Mouse (Mus musculus): ENCODE measurements around the gene Unc13a.

The Unc13a gene

DNA sequence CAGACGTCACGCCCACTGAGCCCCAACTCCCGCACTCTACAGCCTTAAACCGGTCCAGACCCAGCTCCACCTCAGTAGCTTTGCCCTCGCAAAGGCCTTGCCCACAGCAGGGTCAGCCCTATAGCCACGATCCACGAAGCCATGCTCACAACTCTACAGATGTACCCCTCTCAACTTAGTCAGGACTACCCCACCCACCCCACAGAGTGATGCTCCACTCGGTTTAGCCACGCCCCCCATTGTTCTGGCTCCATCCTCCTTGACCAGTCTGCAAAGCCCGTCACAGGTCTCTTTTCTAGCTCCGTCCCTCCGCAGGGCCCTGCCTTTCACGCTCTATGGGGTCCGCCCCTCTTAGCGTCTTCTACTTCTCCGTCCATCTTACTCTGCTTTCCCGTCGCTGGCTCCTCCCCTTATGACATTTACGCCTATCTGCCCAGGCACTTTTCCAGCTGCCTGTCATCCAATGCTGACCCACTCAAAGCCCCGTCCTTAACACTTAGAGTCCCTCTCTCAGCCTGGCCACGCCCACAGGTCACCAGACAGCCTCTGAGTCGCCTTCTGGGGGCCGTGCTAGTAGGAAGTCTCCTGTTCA, 14.7 kb upstream of the Unc13a start:
- DNase-seq (ENCODE audit: low read depth, low spot score), result peak; percentile 78

GRCm38 (mm10) chr8:71685573-71685972, 14.0 kb upstream of the Unc13a start:
- peak; percentile 91 for DNase-seq (ENCODE audit: low read depth, low spot score)

DNA sequence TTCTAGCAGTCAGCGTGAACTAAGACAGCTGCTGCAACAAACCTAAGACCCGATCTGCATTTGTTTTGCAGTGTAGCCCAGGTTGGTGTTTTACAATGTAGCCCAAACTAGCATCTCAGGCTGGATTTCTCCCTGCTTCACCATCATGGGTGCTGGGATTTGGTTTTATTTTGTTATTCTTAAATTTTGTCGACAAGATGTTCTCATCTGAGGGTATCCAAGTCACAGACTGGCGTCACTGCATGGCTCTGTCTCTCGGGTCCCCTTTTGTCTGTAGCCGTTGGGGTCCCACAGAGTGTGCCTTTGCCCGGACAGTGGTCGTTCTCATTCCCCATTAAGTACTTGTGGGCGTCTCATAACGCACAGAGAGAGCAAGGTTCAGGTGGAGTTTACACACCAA, 13.1 kb upstream of the Unc13a start:
- no peak for DNase-seq (ENCODE audit: low read depth, low spot score)

GRCm38 (mm10) chr8:71682832-71683231, 11.3 kb upstream of the Unc13a start:
- no peak for DNase-seq (ENCODE audit: low read depth, low spot score)

DNA sequence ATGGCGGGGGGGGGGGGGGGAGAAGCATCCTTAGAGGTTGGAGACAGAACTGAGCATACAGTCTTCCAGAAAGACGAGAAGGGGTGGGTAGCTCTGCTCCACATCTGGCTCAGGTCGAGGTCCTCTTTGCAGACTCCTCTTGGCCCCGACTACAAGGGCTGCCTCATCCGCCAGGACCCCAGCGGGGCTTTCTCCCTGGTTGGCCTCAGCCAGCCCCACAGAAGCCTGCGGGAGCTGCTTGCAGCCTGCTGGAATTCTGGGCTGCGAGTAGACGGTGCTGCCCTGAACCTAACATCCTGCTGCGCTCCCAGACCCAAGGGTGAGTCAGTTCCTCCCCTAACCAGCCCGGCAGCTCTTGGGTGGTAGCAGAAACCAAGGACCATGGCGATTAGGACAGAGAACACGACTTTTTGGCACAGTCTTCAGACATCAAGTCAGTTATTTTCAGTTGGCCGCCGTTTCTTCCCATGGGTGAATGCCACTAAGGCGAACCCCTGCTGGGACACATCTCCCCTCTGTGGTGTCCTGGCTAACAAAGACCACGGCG, 9.9 kb upstream of the Unc13a start:
- DNase-seq (ENCODE audit: low read depth, low spot score), result no peak

DNA sequence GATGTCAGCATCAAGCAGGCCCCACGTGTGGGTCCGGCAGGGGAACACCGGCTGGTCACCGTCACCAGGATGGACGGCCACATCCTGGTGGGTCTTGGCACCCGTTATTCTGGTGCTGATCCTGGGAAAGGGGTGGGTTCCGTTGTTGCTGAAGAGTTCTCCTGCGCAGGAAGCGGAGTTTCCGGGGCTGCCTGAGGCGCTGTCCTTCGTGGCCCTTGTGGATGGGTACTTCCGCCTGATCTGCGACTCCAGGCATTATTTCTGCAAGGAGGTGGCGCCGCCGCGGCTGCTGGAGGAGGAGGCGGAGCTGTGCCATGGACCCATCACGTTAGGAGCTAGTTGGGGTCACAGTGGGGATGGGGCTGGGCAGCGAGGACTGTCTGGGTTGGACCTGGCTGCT, 8.9 kb upstream of the Unc13a start:
- no peak for DNase-seq (ENCODE audit: low read depth, low spot score)

- no peak for DNase-seq (ENCODE audit: low read depth, low spot score)
Observed at GRCm38 (mm10) chr8:71679550-71680168, 8.1 kb upstream of the Unc13a start.

- no peak for DNase-seq (ENCODE audit: low read depth, low spot score)
Observed at GRCm38 (mm10) chr8:71679116-71679515, 7.6 kb upstream of the Unc13a start.

DNA sequence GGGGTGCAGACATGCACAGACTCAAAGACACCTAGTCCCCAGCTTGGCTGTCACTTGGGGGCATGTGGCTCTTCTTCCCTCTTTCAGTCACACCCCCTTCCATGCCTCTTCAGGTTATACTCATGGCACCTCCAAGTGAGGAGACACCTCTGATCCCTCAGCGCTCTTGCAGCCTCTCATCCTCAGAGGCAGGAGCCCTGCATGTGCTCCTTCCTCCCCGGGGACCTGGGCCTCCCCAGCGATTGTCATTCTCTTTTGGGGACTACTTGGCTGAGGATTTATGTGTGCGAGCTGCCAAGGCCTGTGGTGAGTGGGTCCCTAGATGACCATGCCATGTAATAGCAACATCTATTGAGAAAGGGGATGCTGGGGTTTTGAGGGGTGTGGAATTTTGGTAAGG, 6.7 kb upstream of the Unc13a start:
- DNase-seq (ENCODE audit: low read depth, low spot score), result no peak

DNA sequence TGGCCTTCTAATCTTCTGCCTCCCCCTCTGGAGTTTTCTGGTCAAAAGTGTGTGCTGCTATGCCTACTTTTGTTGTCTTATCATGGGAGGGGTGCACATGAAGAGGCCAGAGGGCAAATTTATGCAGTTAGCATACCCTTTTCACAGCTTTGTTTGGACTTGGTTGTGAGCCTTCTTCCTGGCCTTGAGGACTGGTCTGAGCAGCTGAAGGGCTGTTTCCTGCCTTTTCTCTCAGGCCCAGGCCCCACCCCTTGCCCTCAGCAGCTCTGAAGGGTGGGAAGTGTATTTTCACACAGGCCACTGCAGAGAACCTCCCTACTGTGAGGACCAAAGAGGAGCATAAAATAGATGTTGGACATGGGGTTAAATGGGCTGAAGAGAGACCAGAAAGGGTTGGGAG, 6.0 kb upstream of the Unc13a start:
- peak; percentile 92 for DNase-seq (ENCODE audit: low read depth, low spot score)

GRCm38 (mm10) chr8:71676803-71677202, 5.2 kb upstream of the Unc13a start:
- no peak for DNase-seq (ENCODE audit: low read depth, low spot score)

DNA sequence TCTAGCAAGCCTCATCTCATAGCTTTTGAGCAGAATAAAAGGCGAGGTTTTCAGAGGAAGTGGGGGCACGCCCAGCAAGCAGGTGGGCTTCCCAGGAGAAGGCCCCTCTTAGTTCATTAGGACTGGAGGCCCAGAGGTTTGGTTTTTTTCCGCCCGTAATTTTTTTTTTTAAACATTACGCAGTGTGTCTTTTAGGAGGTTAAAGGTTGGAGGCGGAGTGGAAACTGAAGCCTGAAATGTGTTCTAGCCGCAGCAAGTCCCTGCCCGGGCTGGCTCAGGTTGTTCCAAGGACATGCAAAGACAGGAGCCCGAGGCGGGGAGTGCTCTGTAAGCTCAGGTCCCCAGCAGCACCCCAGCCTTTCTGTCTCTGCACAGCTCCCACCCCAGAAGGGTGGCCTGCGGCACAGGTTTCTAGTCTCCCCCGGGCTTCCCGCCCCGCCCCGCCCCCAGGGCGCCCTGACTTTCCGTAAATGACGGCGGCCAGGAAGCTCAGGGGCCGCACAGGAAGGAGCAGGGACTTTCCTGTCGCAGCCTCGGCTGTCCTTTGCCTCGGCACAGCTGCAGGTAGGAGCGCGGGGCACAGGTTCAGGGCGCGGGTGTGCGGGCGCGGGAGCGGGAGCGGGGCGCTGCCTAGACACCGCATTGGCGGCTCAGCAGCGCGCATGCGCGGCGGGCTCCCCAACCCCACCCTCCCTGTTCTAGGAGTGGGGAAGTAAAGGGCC, 4.6 kb upstream of the Unc13a start, which contains the start of gene Jak3:
TSS of gene Jak3 (plus strand) at position 277 of the 722 bp plus-strand sequence.
- peak; percentile 89 for DNase-seq (ENCODE audit: low read depth, low spot score)

- no peak for DNase-seq (ENCODE audit: low read depth, low spot score)
Observed at GRCm38 (mm10) chr8:71675456-71676019, 4.0 kb upstream of the Unc13a start.

- peak; percentile 69 for DNase-seq (ENCODE audit: low read depth, low spot score)
Observed at GRCm38 (mm10) chr8:71674071-71674470, 2.5 kb upstream of the Unc13a start.

DNA sequence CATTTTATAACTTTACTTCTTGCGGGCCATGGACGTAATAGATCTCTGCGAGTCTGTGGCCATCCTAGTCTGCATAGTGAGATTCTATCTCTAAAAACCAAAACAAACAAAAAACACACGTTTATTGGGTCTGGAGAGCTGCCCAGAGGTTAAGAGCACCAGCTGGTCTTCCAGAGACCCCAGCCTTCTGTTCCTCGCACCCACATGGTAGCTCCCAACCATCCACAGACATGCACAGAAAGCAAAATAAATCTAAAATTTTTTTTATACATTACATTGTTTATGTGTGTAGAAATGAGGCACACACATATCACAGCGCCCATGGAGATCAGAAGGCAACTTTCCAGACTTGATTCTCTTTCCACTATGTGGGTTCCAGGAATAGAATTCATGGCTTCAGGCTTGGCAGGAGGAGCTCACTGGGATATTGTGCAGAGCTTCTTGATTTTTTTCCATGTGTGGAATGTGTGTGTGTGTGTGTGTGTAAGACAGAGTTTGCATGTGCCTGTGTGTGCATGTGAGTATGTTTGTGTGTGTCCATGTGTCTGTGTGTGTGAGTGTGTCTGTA, 695 bp upstream of the Unc13a start:
- DNase-seq (ENCODE audit: low read depth, low spot score), result no peak

GRCm38 (mm10) chr8:71670621-71671548, 672 bp downstream of the Unc13a start:
- peak; percentile 96 for DNase-seq (ENCODE audit: low read depth, low spot score)

DNA sequence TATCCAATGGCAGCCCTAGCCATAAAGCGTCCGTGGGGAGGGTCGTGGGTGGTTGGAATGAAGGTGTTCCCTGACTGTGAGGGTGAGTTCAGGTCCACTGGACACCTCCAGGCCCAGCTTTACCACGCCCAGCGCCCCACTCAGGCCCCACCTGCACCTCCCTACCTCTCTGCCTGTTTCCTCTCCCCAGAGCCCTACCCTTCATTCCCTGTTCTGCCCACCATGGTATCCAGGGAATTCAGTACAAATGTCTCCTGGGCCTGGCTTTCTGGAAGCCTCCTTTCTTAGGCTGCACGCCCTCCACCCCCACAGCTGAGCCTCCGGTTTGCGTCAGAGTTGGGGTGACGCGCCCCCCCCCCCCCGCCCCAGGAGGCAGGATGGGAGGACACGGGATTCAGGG, 1.4 kb downstream of the Unc13a start:
- no peak for DNase-seq (ENCODE audit: low read depth, low spot score)

DNA sequence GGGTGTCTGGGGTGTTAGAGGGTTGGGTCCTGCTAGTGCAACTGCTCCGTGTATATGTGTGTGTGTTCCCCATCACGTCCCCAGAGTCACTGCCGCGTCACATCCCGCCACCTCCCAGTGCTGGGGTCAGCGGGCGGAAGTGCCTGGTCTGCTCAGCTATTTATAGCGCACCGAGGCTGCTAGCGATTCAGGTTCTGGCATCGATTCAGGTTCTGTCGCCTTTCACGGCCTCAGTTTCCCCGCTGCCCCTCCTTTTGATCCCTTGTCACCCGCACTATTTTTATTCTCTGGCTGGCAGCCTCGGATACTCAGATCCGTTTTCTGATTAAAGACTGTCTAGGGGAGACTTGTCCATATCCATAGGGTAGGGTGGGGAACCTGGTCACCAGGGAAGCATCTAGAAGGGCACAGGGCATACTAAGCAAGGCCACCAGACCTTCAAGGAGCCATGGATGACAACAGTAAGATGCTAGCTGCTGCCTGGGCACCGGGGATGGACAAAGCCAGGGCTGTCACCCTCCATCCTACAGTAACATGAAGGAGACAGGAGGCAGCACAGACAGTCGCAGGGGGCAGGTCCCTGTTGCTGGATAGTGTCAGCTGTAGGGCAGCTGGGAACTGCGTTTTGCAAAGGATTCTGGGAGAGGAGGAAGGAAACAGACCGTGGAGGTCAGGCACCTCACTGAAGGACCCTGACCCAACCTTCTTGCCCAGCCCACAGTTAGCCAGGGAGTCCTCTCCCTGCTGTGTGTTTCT, 3.2 kb downstream of the Unc13a start:
- no peak for DNase-seq (ENCODE audit: low read depth, low spot score)

- DNase-seq (ENCODE audit: low read depth, low spot score), result no peak
Observed at GRCm38 (mm10) chr8:71667256-71667655, 4.3 kb downstream of the Unc13a start.

DNA sequence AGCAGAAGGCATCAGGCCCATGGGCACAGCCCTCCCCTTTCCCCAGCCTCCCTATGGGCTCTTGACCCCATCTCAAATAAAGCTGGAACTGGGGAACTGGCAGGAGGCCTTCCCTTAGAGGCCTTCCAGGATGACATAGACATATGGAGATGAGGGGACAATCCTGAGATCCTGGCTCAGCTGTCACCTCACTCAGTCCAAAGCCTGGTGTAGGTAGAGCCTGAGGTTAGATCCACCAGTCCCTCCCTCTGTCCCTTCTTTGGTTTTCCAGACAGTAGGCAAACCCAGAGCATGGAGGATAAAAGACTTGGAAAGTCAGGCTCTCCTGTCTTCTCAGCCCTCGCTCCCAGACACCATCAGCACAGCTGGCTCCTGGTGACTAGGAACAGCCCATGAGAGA, 4.7 kb downstream of the Unc13a start:
- no peak for DNase-seq (ENCODE audit: low read depth, low spot score)

Measured in ES-CJ7 (cell line).